Mouse (Mus musculus): ENCODE data around the gene Lpin3.

- TF ChIP-seq CTCF (IDR thresholded peaks at IDR 0.05; ENCODE audit: borderline replicate concordance, insufficient read depth, low read length) (no peak), POLR2A (IDR thresholded peaks at IDR 0.05; ENCODE audit: low read depth, low read length) (no peak)
These were observed 24.8 kb downstream of the Lpin3 start for GRCm38 (mm10) chr2:160905301-160905700.

Measured in embryonic fibroblast, embryonic 13.5 days (primary cell).